Mouse (Mus musculus) heart, embryonic 13.5 days (tissue): ENCODE results near the gene Cobll1. TPM values are rescaled to one million over a fixed set of nuclear protein-coding genes. Genes with fewer than 3 reads are reported as not detected.

Source experiments
- ATAC-seq: fragments of 200-750 bp; cut with Nextera tagmentation; 2 replicates; pipeline ENCODE4 v1.8.0; 2017; ENCODE audit warnings: moderate TSS enrichment; ENCODE audit not compliant: insufficient number of reproducible peaks, low FRiP score, low TSS enrichment; ENCODE audit errors: extremely low read depth
- H3K27ac ChIP-seq: fragments of 300-500 bp; sonication (generic); replicated peaks from 2 replicates; pipeline ENCODE4 v1.5.1; 2015; ENCODE audit warnings: moderate library complexity, mild to moderate bottlenecking, inconsistent platforms
- H3K27me3 ChIP-seq: fragments of 300-500 bp; sonication (generic); replicated peaks from 2 replicates; pipeline ENCODE4 v1.6.1; 2015; ENCODE audit warnings: mild to moderate bottlenecking, inconsistent platforms
- H3K36me3 ChIP-seq: fragments of 300-500 bp; sonication (generic); 2 replicates; pipeline ENCODE4 v1.6.1; 2015; ENCODE audit warnings: mild to moderate bottlenecking, inconsistent platforms
- H3K4me1 ChIP-seq: fragments of 300-500 bp; sonication (generic); 2 replicates; pipeline ENCODE4 v1.6.1; 2015; ENCODE audit warnings: inconsistent platforms
- H3K4me2 ChIP-seq: fragments of 300-500 bp; sonication (generic); 2 replicates; pipeline ENCODE4 v1.6.1; 2015; ENCODE audit warnings: inconsistent platforms, mild to moderate bottlenecking, moderate library complexity
- H3K4me3 ChIP-seq: fragments of 300-500 bp; sonication (generic); 2 replicates; pipeline ENCODE4 v1.5.1; 2015; ENCODE audit warnings: moderate library complexity, mild to moderate bottlenecking, inconsistent platforms
- H3K9ac ChIP-seq: fragments of 300-500 bp; sonication (generic); 2 replicates; pipeline ENCODE4 v1.6.1; 2015; ENCODE audit warnings: inconsistent platforms, mild to moderate bottlenecking, moderate library complexity
- H3K9me3 ChIP-seq: fragments of 300-500 bp; sonication (generic); 2 replicates; pipeline ENCODE4 v1.6.1; 2016; ENCODE audit warnings: inconsistent platforms
- WGBS: fragments of 180-500 bp; shearing (Covaris S2); methylation state at CpG from one replicate; pipeline ENCODE4 v1.1.7; 2015; ENCODE audit warnings: mixed read lengths; 5-methylcytosine and 5-hydroxymethylcytosine counted together
- polyA plus RNA-seq: library from polyadenylated mRNA; unstranded; fragments of >200 nt; fragmentation: Nextera tagmentation; extraction: Ambion mirVana; gene quantifications from 2 replicates; pipeline ENCODE4 v1.2.1, GENCODE M21; 2015

Cobll1 gene
- polyA plus RNA-seq, 1 experiment from 2014 or later = 8.1 TPM

DNA sequence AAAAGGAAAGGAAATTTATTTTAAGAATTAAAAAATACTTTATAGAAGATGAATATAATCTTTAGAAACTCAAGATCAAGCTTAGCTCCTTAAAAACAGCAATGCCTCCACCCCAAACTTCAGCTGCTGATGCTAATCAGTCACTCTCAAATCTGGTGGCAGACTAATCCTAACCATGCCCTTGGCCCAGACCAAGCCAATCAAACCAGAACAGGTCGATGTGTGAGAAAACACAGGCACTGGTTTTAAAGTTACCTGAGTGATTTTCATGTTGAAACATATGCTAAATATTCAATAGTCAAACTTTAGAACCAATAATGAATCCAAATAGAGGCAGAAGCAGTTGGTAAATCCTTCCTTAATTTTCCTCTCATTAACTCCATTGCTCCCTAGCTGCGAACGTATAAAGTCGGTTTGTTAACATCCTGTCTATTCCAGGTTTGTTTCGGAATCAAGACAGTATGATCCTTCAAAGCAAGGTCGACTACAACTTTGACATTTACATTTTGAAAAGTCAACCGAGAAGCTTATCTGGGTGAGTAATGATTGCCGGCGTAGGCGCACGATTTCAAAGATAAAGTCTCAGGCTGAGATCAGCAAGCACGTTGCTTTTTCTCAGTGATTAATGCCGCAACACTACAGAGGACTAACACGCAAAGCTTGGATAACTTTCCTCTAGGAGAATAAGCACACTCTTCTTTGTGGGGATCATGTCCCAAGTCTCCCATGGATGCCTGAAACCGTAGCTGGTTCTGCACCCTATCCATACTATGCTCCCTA, 6.3 kb downstream of the Cobll1 start:
- Histone ChIP-seq H3K4me3 (no peak overlapping the region), H3K27me3 (no peaks in the 10 kb centered on the region), H3K4me1 (peaks cover 36% of the 10 kb centered on the region), H3K36me3 (no peaks in the 10 kb centered on the region), H3K27ac (no peak overlapping the region), H3K9me3 (no peaks in the 10 kb centered on the region), H3K4me2 (no peak overlapping the region), H3K9ac (no peak overlapping the region)
- no peak for ATAC-seq
- 60% methylated on average over 15 of the region's 15 CpGs for whole genome bisulfite sequencing

DNA sequence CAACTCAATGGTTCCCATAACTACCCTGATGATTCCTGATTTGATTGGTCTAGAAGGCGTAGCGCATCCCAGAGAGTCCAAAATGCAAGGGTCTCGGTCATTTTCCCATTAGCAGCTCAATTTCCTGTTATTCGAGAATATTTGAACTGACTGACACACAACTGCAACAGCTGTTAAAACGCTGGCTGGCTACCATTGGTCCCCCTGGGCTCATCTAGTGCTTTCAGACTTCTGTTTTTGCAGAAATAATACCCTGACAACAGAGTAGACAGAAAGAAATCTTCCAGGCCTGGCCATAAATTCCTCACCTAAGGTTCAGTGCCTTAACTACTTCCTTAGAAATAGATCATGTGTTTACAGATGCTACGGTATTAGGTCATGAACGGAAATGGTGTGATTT, 10.8 kb downstream of the Cobll1 start:
- Histone ChIP-seq H3K27me3 (no peaks in the 10 kb centered on the region), H3K27ac (no peak overlapping the region), H3K9me3 (no peaks in the 10 kb centered on the region), H3K36me3 (no peaks in the 10 kb centered on the region), H3K9ac (no peak overlapping the region), H3K4me3 (no peak overlapping the region), H3K4me1 (peaks cover 28% of the 10 kb centered on the region), H3K4me2 (no peak overlapping the region)
- WGBS = 80% methylated on average over 7 of the region's 7 CpGs
- no peak for ATAC-seq

- ATAC-seq = no peak
- 57% methylated on average over 2 of the region's 2 CpGs for WGBS
- H3K4me3 ChIP-seq = no peak overlapping the region
Measured at GRCm38 (mm10) chr2:65227898-65228290, 11.3 kb downstream of the Cobll1 start.

DNA sequence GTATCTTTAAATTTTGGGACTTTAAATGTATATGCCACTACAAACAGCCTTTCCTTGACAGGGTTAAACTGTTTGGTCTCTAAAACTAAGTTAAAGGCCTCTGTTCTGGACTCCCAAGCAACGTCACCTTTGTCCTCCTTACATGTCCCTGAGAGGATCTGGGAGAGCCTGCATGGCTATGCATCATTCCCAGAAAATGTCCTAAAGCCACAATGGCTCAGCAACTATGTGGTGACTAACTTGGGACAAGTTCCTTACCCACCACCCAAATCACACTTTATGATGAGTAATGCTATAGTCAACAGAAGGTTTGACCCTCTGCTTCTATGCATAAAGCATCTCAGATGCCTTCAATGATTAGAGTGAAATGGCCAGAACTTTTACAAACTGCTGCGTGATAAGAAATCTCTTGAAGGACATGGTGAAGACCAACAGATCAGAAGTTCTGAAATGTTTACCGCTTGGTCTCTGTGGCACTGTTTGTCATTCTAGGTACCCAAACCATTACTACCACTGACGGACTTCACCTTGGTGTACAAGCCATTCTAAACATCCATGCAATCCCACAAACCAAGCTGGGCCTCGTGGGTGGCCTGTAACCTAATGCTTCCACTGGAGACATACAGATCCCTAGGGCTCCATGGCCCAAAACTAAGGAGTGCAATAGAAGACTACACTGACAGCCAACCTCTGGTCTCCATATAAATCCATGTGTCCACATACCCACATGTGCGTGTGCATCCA, 11.9 kb downstream of the Cobll1 start:
- no peak for ATAC-seq
- Histone ChIP-seq H3K9me3 (no peaks in the 10 kb centered on the region), H3K27ac (no peak overlapping the region), H3K36me3 (no peaks in the 10 kb centered on the region), H3K4me2 (no peak overlapping the region), H3K27me3 (no peaks in the 10 kb centered on the region), H3K9ac (no peak overlapping the region), H3K4me1 (peaks cover 28% of the 10 kb centered on the region), H3K4me3 (no peak overlapping the region)
- WGBS = 80% methylated on average over 6 of the region's 6 CpGs

More at GRCm38 (mm10) chr2:65227898-65228290, 11.3 kb downstream of the Cobll1 start:
- Histone ChIP-seq H3K9me3 (no peaks in the 10 kb centered on the region), H3K27ac (no peak overlapping the region), H3K9ac (no peak overlapping the region), H3K4me2 (no peak overlapping the region), H3K4me1 (peaks cover 28% of the 10 kb centered on the region), H3K27me3 (no peaks in the 10 kb centered on the region), H3K36me3 (no peaks in the 10 kb centered on the region)

DNA sequence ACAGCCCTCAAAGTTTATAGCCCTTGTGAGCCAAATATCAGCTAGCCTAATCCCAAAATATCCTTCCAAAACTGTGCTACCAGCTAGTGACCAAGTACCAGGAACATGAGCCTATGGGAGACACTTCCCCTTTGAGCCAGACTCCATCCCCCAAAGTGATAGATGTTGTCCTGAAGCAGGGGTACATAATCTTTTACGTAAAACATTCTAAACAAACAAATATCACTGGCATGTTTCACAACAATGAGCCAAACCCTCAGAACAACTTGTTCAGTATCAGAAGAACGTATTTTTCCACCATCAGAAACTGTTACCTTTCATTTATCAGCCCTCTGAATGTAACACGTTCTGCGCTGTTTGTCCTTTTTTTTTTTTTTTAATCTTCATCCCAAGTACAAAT, 12.7 kb downstream of the Cobll1 start:
- Histone ChIP-seq H3K9me3 (no peaks in the 10 kb centered on the region), H3K27ac (no peak overlapping the region), H3K27me3 (no peaks in the 10 kb centered on the region), H3K4me2 (no peak overlapping the region), H3K36me3 (no peaks in the 10 kb centered on the region), H3K4me3 (no peak overlapping the region), H3K4me1 (peaks cover 31% of the 10 kb centered on the region), H3K9ac (no peak overlapping the region)
- ATAC-seq = no peak
- 80% methylated on average over 4 of the region's 4 CpGs for WGBS

- no peaks in the 10 kb centered on the region for H3K27me3 ChIP-seq
- no peak overlapping the region for H3K27ac ChIP-seq
- WGBS = 70% methylated on average over 12 of the region's 12 CpGs
- no peak overlapping the region for H3K9ac ChIP-seq
- no peak for ATAC-seq
- H3K4me2 ChIP-seq = no peak overlapping the region
- H3K36me3 ChIP-seq = no peaks in the 10 kb centered on the region
- no peaks in the 10 kb centered on the region for H3K9me3 ChIP-seq
- H3K4me1 ChIP-seq = peaks cover 30% of the 10 kb centered on the region
- no peak overlapping the region for H3K4me3 ChIP-seq
Measured at GRCm38 (mm10) chr2:65223956-65224735, 15.1 kb downstream of the Cobll1 start.

GRCm38 (mm10) chr2:65223012-65223411, 16.2 kb downstream of the Cobll1 start:
- Histone ChIP-seq H3K4me1 (peaks cover 19% of the 10 kb centered on the region), H3K36me3 (no peaks in the 10 kb centered on the region), H3K27ac (no peak overlapping the region), H3K9ac (no peak overlapping the region), H3K4me2 (no peak overlapping the region), H3K9me3 (no peaks in the 10 kb centered on the region), H3K27me3 (no peaks in the 10 kb centered on the region), H3K4me3 (no peak overlapping the region)
- ATAC-seq = no peak
- WGBS = 83% methylated on average over 8 of the region's 8 CpGs

GRCm38 (mm10) chr2:65221646-65222045, 17.6 kb downstream of the Cobll1 start:
- H3K27me3 ChIP-seq = no peaks in the 10 kb centered on the region
- no peak for ATAC-seq
- no peaks in the 10 kb centered on the region for H3K9me3 ChIP-seq
- no peak overlapping the region for H3K27ac ChIP-seq
- no peaks in the 10 kb centered on the region for H3K36me3 ChIP-seq
- peaks cover 13% of the 10 kb centered on the region for H3K4me1 ChIP-seq
- no peak overlapping the region for H3K9ac ChIP-seq
- H3K4me2 ChIP-seq = no peak overlapping the region
- 52% methylated on average over 2 of the region's 2 CpGs for WGBS
- H3K4me3 ChIP-seq = no peak overlapping the region

DNA sequence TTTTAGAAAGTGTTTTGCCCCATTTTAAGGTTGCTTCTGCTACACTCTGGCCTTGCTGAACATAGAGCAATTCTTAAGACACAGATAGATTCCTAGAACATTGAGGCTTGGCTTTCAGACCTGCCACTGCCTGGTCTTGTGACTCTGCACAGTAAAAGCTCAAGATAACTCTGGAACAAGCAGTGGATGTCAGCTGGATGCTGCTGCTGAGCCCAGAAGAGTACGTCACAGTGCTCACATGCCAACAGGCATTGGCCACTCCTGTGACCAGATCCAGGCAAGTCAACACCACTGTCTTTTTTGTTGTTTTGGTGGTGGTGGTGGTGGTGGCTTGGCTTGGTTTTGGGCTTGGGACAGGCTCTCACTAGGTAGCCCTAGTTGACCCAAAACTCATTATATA, 18.6 kb downstream of the Cobll1 start:
- Histone ChIP-seq H3K9me3 (no peaks in the 10 kb centered on the region), H3K27me3 (no peaks in the 10 kb centered on the region), H3K4me2 (no peak overlapping the region), H3K4me3 (no peak overlapping the region), H3K4me1 (peaks cover 13% of the 10 kb centered on the region), H3K9ac (no peak overlapping the region), H3K27ac (no peak overlapping the region), H3K36me3 (no peaks in the 10 kb centered on the region)
- ATAC-seq = no peak
- WGBS = 29% methylated on average over 1 of the region's 1 CpGs

DNA sequence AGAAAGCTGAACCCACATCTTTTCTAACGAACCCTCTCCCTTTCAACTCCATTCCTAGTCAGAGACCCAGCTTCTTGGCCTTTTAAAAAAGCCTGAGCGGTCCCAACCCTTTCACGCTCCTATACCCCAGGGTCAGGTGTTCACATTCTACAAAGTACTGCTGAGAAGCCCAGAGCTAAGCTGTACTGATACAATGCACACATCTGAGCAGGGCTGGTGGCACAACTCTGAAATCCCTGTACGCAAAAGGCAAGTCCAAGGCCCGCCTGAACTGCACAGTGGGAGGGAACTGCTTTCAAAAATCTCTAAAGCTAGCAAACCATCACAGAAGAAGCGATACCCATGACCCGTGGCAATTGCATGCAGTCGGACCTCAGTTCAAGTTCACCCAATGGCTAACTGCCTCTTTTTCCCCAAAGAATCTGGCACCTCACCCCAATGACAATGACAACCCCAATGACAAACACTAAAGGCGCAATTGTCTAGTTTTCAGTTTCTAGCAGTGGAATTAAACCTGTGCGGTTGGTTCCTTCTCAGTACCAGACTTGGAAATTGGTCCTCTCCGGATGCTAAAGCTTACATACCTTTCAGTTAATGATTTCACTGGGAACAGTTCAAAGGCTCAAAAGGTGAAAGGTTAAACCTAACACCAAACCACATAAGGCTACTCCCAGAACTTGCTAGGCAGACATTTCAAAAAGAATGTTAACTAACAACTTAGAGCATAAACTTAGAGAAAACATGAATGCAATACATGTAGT, 19.6 kb downstream of the Cobll1 start:
- WGBS = 83% methylated on average over 11 of the region's 11 CpGs
- Histone ChIP-seq H3K9ac (no peak overlapping the region), H3K4me3 (no peak overlapping the region), H3K36me3 (no peaks in the 10 kb centered on the region), H3K4me2 (no peak overlapping the region), H3K4me1 (peaks cover 13% of the 10 kb centered on the region), H3K27ac (no peak overlapping the region), H3K27me3 (no peaks in the 10 kb centered on the region), H3K9me3 (no peaks in the 10 kb centered on the region)
- ATAC-seq = no peak

- no peaks in the 10 kb centered on the region for H3K9me3 ChIP-seq
- no peak overlapping the region for H3K27ac ChIP-seq
- H3K36me3 ChIP-seq = no peaks in the 10 kb centered on the region
- 85% methylated on average over 9 of the region's 9 CpGs for WGBS
- H3K4me1 ChIP-seq = peaks cover 13% of the 10 kb centered on the region
- H3K9ac ChIP-seq = no peak overlapping the region
- H3K4me3 ChIP-seq = no peak overlapping the region
- no peak overlapping the region for H3K4me2 ChIP-seq
- no peak for ATAC-seq
- no peaks in the 10 kb centered on the region for H3K27me3 ChIP-seq
Measured at GRCm38 (mm10) chr2:65218318-65218717, 20.9 kb downstream of the Cobll1 start.
